Mouse (Mus musculus) liver (tissue): ENCODE data around the gene Proser3.
"Not testable (repeated sequence)": the region's sequence is repeated elsewhere in the genome, so short reads cannot be mapped to it uniquely, and the experiment has no call there.

Experiments used
- DNase-seq: peaks from one replicate; pipeline ENCODE4 v3.0.0-alpha.2; 2020; ENCODE audit warnings: mixed read lengths

Gene Proser3

GRCm38 (mm10) chr7:30534633-30535577 lies 17.2 kb downstream of the Proser3 start, which contains the start of gene Arhgap33:
Gene Arhgap33, minus strand, starts transcription at chr7:30535060.
- DNase-seq: peak; percentile 99

- DNase-seq: no peak
Measured at GRCm38 (mm10) chr7:30533941-30534632, 18.0 kb downstream of the Proser3 start.

- DNase-seq: no peak
Measured at GRCm38 (mm10) chr7:30532931-30533330, 19.2 kb downstream of the Proser3 start.

- DNase-seq: no peak
Measured at GRCm38 (mm10) chr7:30531291-30531815, 20.7 kb downstream of the Proser3 start.

- no peak for DNase-seq
Measured at GRCm38 (mm10) chr7:30526981-30527380, 25.1 kb downstream of the Proser3 start.

GRCm38 (mm10) chr7:30526399-30526798 lies 25.7 kb downstream of the Proser3 start:
- DNase-seq: no peak

- no peak for DNase-seq
Measured at GRCm38 (mm10) chr7:30525954-30526353, 26.1 kb downstream of the Proser3 start.

GRCm38 (mm10) chr7:30524487-30524886 lies 27.6 kb downstream of the Proser3 start:
- no peak for DNase-seq

GRCm38 (mm10) chr7:30522871-30523270 lies 29.2 kb downstream of the Proser3 start:
- no peak for DNase-seq

- DNase-seq: no peak
Measured at GRCm38 (mm10) chr7:30520856-30521255, 31.2 kb downstream of the Proser3 start.

- no peak for DNase-seq
Measured at GRCm38 (mm10) chr7:30520396-30520795, 31.7 kb downstream of the Proser3 start.

- no peak for DNase-seq
Measured at GRCm38 (mm10) chr7:30518325-30518724, 33.8 kb downstream of the Proser3 start.

- DNase-seq: no peak
Measured at GRCm38 (mm10) chr7:30515003-30515760, 36.9 kb downstream of the Proser3 start.

- no peak for DNase-seq
Measured at GRCm38 (mm10) chr7:30508061-30508460, 44.0 kb downstream of the Proser3 start.

GRCm38 (mm10) chr7:30501159-30501558 lies 50.9 kb downstream of the Proser3 start:
- DNase-seq: not testable (repeated sequence)

GRCm38 (mm10) chr7:30495506-30496042 lies 56.5 kb downstream of the Proser3 start:
- not testable (repeated sequence) for DNase-seq

GRCm38 (mm10) chr7:30493401-30493931 lies 58.6 kb downstream of the Proser3 start, which contains the start of gene Prodh2:
Gene Prodh2, plus strand, starts transcription at chr7:30493622.
- peak; percentile 36 for DNase-seq

GRCm38 (mm10) chr7:30492765-30493164 lies 59.3 kb downstream of the Proser3 start:
- peak; percentile 77 for DNase-seq

GRCm38 (mm10) chr7:30490957-30491307 lies 61.2 kb downstream of the Proser3 start:
- DNase-seq: no peak

GRCm38 (mm10) chr7:30490251-30490956 lies 61.7 kb downstream of the Proser3 start:
- peak; percentile 40 for DNase-seq
